Mouse (Mus musculus): ENCODE results near the gene Zbtb16.

DNA sequence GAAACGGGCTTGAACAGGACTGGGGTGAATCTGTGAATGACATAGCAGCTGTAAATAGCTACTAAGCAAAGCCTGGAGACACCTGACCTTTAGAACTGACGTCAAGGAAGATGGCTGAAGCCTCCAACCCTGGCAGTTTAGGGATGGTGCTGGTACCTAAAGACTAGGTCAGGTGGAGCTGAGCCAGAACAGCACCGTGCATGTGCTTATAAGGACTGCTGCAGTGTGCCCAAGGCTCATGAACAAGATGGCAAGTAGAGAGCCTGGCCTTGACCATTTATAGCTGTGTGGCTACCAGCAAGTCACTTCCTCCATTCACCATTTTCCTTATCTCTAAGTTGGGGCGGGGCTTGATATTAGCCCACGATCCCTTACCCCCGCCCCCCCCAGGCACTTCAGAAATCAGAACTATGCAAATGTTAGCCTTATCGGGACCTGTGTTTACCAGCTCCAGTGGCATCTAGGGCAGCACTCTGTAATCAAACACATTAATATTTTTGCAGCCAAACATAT lies 9.6 kb downstream of the Zbtb16 start:
- TF ChIP-seq POLR2A (IDR thresholded peaks at IDR 0.05; ENCODE audit: control insufficient read depth, extremely low read depth, insufficient read depth, low read length, poor library complexity) (no peak), CTCF (IDR thresholded peaks at IDR 0.05; ENCODE audit: borderline replicate concordance, control insufficient read depth, extremely low read depth, insufficient read depth, low read length, poor library complexity) (no peak)

All from thymus, adult 2 months (tissue).